Mouse (Mus musculus): ENCODE results near the gene Gria1.

Gene Gria1

DNA sequence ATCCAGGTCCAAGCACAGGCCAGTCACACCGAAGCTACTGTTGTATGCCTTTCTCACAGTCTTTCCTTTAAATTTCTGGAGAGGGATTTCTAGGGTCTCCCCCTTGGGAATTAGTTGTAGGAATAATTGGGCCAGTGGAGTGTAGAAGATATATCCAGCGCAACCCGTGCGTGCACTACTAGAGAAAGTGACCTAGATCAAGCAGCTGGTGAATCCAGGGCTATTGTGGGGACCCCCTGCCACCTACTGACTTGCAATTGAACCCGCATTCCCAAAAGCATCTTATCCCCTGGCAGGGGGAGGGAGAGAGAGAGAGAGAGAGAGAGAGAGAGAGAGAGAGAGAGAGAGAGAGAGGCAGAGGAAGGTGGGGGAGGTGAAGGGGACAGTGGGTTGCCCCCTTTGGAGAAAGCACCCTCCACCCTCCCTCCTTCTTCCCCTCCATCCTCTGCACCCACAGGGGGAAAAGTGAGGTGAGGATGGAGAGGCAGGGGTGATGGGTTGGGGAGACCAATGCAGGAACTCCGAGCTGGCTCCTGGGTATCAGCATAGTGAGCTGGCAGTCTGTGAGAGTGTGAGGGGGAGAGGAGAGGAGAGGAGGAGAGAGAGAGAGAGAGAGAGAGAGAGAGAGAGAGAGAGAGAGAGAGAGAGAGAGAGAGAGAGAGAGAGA, at the start of gene Gria1:
TSS of gene Gria1 (plus strand) at position 364 of the 667 bp plus-strand sequence.
- peak; percentile 47 to 66 for DNase-seq (ENCODE audit: low spot score in 2 of 2)

GRCm38 (mm10) chr11:56961751-56962150, 49.4 kb upstream of the Gria1 start:
- no peak for DNase-seq (ENCODE audit: low spot score in 2 of 2)

- peak; percentile 30 to 33 for DNase-seq (ENCODE audit: low spot score in 2 of 2)
Measured at GRCm38 (mm10) chr11:56972814-56973213, 38.4 kb upstream of the Gria1 start.

DNA sequence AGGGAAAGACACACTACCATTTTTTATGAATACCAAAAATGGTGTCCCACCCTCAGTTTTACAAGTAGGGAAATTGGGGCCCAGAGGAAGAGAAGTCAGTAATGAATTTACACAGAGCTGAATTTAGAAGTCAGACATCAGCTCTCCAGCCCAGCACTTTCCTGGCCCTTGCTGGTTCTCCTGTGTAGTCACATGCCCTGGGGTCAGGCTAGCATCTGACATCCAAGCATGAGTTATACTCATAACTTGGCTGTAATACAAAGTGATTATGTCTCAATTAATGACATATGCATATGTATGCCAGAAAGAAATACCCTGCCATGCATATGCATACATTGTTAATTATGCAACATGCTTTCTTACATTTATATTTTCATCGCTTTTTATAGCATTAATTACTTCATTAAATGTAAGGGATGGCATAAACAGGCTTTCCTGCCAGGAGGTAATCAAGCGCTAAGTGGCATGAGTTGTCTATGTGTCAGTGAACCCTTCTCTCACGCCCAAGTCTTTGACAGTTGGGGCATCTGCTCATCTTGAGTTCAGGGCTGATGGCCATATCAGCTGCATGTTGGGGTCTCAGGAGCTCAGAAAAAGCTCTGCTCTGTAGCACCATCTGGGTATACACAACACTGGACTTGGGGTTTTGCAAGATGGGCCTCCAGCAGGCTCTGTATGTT, 26.7 kb upstream of the Gria1 start:
- DNase-seq (ENCODE audit: low spot score in 2 of 2), result no peak

GRCm38 (mm10) chr11:56985457-56985856, 25.7 kb upstream of the Gria1 start:
- no peak for DNase-seq (ENCODE audit: low spot score in 2 of 2)

DNA sequence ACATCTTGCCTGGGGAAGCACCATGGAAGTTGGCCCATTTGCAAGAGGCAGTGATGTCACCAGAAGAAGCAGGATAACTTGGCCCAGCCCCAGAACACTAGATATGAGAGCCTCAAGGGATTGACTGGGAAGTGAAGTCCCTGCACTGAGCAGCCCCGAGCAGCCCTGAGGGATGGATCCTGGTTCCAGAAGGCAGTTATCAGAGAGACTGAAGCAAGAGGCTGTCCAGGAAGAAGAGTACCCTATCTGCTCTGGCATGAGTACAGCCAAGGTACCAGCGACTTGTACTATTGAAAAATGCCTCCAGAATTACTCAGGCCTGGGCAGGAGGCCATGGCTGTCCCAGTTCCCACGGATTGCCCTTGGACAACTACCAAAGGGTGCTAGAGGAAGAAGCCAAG, 11.6 kb upstream of the Gria1 start:
- DNase-seq (ENCODE audit: low spot score in 2 of 2), result peak in 1 of 2 experiments; percentile 39

- no peak for DNase-seq (ENCODE audit: low spot score in 2 of 2)
Measured at GRCm38 (mm10) chr11:57004611-57005010, 6.6 kb upstream of the Gria1 start.

- peak; percentile 73 to 74 for DNase-seq (ENCODE audit: low spot score in 2 of 2)
Measured at GRCm38 (mm10) chr11:57005341-57005740, 5.8 kb upstream of the Gria1 start.

DNA sequence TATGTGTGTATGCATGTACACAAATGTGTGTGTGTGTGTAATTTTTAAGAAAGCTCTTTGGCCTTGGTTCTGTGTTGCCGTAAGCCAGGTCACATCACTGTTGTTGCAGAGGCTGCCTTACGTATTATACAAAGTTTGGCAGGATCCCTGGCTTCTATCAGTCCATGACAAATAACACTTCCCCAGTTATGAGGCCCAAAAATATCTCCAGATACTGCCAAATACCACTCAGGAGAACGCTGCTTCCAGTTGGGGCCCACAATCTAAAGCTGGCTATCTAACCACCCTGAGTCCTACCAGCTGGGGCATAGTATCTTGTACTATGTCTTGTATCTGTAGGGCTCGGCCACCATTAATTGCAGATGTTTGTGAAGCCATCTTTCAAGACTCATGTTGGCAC, 3.4 kb upstream of the Gria1 start:
- DNase-seq (ENCODE audit: low spot score in 2 of 2), result no peak

- no peak for DNase-seq (ENCODE audit: low spot score in 2 of 2)
Measured at GRCm38 (mm10) chr11:57010611-57011010, 576 bp upstream of the Gria1 start.

- peak; percentile 84 to 90 for DNase-seq (ENCODE audit: low spot score in 2 of 2)
Measured at GRCm38 (mm10) chr11:57011691-57012039, 478 bp downstream of the Gria1 start.

GRCm38 (mm10) chr11:57012287-57012921, 1.2 kb downstream of the Gria1 start:
- DNase-seq (ENCODE audit: low spot score in 2 of 2), result peak; percentile 35 to 50

GRCm38 (mm10) chr11:57013464-57014190, 2.4 kb downstream of the Gria1 start:
- peak in 1 of 2 experiments; percentile 46 for DNase-seq (ENCODE audit: low spot score in 2 of 2)

DNA sequence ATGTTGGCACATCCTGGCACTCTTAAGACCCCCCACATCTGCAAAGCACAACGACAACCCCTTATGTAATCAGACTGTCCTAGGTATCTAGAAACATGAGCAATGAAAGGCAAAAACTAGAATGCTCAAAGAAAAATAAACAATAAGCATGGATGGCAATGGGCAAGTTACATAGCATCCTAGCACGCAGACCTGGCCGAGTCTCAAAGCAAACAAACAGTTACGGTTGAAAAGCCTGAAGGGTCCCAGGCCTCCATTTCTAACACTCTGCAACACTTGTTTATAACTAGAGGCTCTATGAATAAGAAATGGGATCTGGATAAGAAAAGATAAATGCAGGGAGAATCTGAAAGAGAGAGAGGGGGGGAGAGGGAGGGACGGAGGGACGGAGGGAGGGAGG, 3.2 kb downstream of the Gria1 start:
- DNase-seq (ENCODE audit: low spot score in 2 of 2), result no peak

GRCm38 (mm10) chr11:57018536-57018935, 7.3 kb downstream of the Gria1 start:
- DNase-seq (ENCODE audit: low spot score in 2 of 2), result no peak

DNA sequence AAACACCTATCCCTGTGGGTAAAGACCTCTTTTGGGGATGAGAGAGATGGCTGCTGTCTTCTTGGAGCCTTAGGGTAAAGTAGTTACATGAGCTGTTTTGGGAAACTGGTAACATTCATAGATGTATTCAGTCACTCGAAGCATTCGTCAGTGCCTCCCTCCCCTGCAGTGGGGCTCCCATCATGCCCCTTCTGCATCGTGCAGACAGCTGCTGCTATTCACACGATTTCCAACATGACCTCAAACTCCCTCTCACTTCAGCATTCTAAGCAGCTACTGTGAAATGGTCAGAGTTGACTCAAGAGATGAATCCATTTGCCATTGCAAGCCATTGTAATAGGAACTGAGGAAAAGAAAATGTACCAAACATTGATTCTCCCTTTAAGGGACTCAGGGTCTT, 11.2 kb downstream of the Gria1 start:
- no peak for DNase-seq (ENCODE audit: low spot score in 2 of 2)

- DNase-seq (ENCODE audit: low spot score in 2 of 2), result peak; percentile 72 to 86
Measured at GRCm38 (mm10) chr11:57030448-57030847, 19.3 kb downstream of the Gria1 start.

GRCm38 (mm10) chr11:57038807-57039206, 27.6 kb downstream of the Gria1 start:
- peak; percentile 83 to 88 for DNase-seq (ENCODE audit: low spot score in 2 of 2)

- DNase-seq (ENCODE audit: low spot score in 2 of 2), result no peak
Measured at GRCm38 (mm10) chr11:57039306-57039705, 28.1 kb downstream of the Gria1 start.

- no peak for DNase-seq (ENCODE audit: low spot score in 2 of 2)
Measured at GRCm38 (mm10) chr11:57042057-57042456, 30.9 kb downstream of the Gria1 start.

DNA sequence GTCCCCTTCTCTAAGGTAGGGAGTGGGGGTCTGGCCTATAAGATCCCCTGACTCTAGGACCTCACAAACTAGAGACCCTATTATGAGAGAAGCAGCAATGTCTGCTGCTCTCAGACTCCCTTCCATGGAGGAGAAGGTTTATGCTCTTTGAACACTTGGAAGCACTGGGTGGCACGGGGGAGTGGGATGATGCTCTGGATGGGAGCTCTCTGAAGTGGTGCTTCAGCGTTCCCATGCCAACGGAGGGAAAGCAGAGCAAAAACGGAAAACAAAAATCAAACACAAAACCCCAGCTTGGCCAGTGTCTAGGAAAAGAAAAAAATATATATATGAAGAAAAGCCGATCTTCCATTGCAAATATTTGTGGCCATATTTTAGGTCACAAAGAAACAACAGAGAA, 33.0 kb downstream of the Gria1 start:
- DNase-seq (ENCODE audit: low spot score in 2 of 2), result peak; percentile 67 to 80

Measured in right cerebral cortex, postnatal 10 days (tissue).